ENCODE assay signal across 25 mouse cellular contexts in genomic region chr16:10790702-10791101, GRCm38 (mm10). TPM values are rescaled to one million over a fixed set of nuclear protein-coding genes. Genes with fewer than 3 reads are reported as not detected.
"Had no signal": no experiment of that assay in that cellular context is flagged by ENCODE, and none has a peak within 500 bp of the region (broad histone marks: within the 10 kb centered on the region; RNA-seq: fewer than 3 reads in every experiment).

Gene Prm3, minus strand, starts transcription at chr16:10790914.

- H3K36me3 ChIP-seq: neural tube, embryonic 12.5 days; neural tube, embryonic 13.5 days; neural tube, embryonic 15.5 days; stomach, embryonic 15.5 days had no signal

- DNase-seq: retina, postnatal 1 day; right cerebral cortex, adult 18-20 months; right cerebral cortex, postnatal 14 days; right cerebral cortex, postnatal 25 days; right cerebral cortex, postnatal 4 days; spleen, adult 18-20 months; thymus, adult 18-20 months; thymus, adult 2 months; thymus, postnatal 14 days; thymus, postnatal 25 days; thymus, postnatal 36 days; thymus, postnatal 4 days had no signal

- H3K27me3 ChIP-seq: stomach, embryonic 15.5 days had no signal

- H3K4me3 ChIP-seq: neural tube, embryonic 12.5 days; neural tube, embryonic 13.5 days; neural tube, embryonic 15.5 days; stomach, embryonic 15.5 days had no signal

- H3K27ac ChIP-seq: neural tube, embryonic 12.5 days; neural tube, embryonic 13.5 days; neural tube, embryonic 15.5 days; stomach, embryonic 15.5 days; stomach, postnatal 0 days had no signal

RNA-seq across cellular contexts. Expression of gene Prm3, which starts in this region (rescaled TPM):
- polyA plus RNA-seq: neural tube, embryonic 11.5 days; neural tube, embryonic 12.5 days; neural tube, embryonic 13.5 days; neural tube, embryonic 14.5 days; neural tube, embryonic 15.5 days; small intestine, adult 2 months; spleen, adult 2 months; stomach, embryonic 14.5 days; stomach, embryonic 15.5 days; stomach, embryonic 16.5 days; stomach, postnatal 0 days; thymus, adult 2 months; thymus, postnatal 0 days; urinary bladder, adult 2 months had no signal
